Mouse (Mus musculus) induced T-regulatory cell, adult 2 months (primary cell): ENCODE results near the gene Prkrip1.
"Not testable (repeated sequence)": the region's sequence is repeated elsewhere in the genome, so short reads cannot be mapped to it uniquely, and the experiment has no call there.

Experiments
- DNase-seq: peaks from one replicate; pipeline ENCODE4 v3.0.0-alpha.2; 2012; ENCODE audit warnings: low read depth

Prkrip1 gene

GRCm38 (mm10) chr5:136211341-136212102 is 12.8 kb upstream of the Prkrip1 start:
- not testable (repeated sequence) for DNase-seq

- DNase-seq = no peak
Measured at GRCm38 (mm10) chr5:136210549-136210948, 11.8 kb upstream of the Prkrip1 start.

- peak; percentile 76 for DNase-seq
Measured at GRCm38 (mm10) chr5:136201832-136202231, 3.1 kb upstream of the Prkrip1 start.

DNA sequence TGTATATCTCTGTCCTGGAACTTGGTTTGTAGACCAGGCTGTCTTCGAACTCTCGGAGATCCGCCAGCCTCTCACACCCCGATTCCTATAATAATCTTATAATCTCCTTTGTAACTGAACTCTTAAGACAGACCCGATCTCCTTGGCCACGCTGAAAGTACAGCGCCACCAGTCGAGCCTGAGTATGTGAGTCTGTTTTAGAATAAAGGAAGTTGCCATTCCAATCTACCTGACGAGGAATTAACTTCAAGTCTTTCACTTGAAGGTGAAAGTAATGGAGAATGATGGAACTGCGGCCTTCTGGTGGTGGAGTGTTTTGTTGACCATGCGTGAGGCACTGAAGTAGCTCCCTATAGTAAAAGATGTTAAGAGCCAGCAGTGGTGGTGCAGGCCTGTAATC is 763 bp upstream of the Prkrip1 start:
- peak; percentile 38 for DNase-seq

- no peak for DNase-seq
Measured at GRCm38 (mm10) chr5:136191870-136192269, 6.9 kb downstream of the Prkrip1 start.

- peak; percentile 84 for DNase-seq
Measured at GRCm38 (mm10) chr5:136186723-136187122, 12.0 kb downstream of the Prkrip1 start.

DNA sequence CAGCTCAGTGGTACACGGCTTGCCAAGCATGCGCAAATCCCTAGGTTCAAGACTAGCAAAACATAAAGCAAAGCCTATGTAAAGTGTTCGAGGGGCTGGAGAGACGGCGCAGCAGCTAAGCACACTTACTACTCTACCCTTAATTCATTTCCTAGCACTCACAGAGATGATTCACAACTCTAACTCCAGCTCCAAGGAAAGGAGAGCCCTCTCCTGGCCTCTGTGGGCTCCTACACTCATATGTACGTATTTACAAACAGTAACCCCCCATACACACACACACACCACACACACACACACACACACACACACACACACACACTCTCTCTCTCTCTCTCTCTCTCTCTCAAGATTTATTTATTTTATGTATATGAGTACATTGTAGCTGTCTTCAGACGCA is 15.0 kb downstream of the Prkrip1 start:
- no peak for DNase-seq

- DNase-seq = no peak
Measured at GRCm38 (mm10) chr5:136182830-136183229, 15.9 kb downstream of the Prkrip1 start.

GRCm38 (mm10) chr5:136182049-136182448 is 16.7 kb downstream of the Prkrip1 start:
- no peak for DNase-seq

DNA sequence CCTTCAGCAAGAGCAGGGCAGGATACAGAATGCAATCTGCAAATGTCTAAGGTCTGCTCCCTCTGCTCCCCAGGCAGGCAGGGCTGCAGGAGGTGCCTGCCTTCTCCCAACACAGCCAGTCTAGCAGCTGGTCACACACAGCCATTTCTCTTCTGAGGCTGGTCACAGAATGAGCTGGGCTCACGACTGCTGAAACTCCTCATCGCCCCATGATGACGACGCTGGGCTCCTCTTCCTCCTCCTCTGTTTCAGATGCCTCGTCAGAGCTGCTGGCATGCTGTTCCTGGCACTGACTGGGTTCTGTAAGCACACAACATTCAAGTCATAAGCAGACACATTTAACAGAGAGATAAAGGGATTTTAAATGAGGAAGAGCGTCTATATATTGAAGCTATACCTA is 17.6 kb downstream of the Prkrip1 start:
- no peak for DNase-seq

- DNase-seq = no peak
Measured at GRCm38 (mm10) chr5:136179594-136179993, 19.2 kb downstream of the Prkrip1 start.

DNA sequence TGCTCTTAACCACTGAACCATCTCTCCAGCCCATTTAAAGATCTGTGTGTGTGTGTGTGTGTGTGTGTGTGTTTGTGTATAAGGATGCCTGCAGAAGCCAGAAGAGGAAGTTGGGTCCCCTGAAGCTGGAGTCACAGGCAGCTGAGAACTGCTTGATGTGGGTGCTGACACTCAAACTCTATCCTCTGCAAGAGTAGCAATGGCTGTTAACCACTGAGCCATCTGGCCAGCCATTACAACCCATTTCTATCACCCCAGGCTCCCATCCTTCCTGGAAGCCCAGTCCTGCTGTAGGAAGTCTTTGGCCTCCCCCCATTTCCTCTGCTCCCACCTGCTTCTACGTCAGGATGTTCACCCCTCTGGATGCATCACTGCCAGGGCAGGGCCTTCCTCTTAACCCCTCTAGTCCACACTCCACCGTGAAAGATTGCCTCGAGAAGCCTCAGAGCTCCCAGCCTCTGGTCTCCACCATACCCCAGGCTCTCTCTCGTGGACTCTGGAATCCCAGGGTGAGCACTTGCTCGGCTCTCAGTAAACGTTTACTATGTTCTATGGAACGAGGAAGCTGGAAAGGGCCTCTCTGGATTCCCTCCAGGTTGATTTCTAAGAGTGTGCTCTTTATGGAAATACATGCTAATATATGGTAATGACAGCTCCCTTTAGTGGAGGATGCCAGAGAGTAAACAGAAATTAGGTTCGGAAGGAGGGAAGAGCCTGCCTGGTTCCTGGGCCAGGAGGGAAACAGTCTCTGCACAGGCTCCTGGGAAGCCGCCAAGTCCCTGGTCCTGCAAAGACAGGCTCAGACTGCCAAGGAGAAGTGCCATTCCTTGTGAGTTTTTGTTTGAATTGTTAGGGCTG is 24.9 kb downstream of the Prkrip1 start:
- DNase-seq = peak; percentile 32

DNA sequence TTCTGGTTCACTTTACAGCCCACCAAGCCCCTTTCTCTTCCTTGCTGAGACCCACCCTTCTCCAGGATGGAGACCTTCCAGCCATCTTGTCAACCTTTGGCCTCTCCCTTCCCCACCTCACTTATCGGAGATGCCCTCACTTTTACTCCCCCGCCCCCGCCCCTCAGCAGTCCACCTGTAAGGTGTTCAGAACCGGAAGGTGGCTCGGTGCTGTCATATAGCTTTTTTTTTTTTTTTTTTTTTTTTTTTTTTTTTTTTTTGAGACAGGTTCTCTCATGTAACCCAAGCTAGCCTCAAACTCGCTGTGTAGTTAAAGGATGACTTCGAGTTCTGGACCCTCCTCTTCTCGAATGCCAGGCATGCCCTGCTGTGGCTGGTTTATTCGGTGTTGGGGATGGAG is 25.8 kb downstream of the Prkrip1 start:
- DNase-seq = no peak

DNA sequence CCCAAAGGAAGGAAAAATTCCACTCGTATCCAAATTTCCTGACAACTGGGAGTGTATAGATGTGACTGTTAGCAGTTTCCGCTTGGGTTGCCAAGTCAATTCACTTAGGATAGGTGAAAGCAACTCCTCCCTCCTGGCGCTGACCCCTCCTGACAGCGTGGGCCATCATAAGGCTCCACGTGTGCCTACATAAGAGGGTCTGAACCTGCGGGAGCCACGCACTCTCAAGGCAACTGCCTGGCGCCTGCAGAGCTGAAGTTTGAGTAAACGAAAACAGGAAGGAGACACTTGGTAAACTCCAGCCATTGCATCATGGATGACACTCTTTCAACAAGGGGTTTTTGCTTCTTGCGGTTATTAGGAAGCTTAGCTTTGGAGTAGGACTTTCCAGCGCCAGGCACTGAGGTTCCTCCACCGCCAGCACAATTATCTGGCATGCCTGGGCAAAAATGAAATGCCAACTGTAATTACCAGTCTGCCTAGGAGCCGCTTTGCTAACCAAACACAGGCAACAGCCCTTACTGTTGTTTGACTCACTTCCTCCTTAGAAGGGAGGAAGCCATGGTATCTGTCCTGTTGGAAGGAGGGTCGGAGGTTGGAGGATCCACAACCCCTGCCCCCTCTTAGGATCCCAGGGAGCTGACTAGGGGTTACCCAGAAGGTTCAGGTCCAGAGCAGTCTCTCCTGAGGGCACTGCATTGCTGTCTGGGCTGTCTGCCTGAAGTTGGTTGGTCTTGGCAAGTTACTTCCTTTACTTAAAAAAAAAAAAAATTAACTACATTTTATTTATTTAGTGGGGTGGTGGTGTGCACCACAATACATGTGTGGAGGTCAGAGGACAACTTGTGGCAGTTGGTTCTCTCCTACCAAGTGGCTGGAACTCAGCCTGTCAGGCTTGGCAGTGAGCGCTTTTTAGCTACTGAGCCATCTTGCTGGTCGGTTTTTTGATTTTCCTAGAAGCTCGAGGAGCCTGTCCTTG is 27.1 kb downstream of the Prkrip1 start:
- peak; percentile 83 for DNase-seq

DNA sequence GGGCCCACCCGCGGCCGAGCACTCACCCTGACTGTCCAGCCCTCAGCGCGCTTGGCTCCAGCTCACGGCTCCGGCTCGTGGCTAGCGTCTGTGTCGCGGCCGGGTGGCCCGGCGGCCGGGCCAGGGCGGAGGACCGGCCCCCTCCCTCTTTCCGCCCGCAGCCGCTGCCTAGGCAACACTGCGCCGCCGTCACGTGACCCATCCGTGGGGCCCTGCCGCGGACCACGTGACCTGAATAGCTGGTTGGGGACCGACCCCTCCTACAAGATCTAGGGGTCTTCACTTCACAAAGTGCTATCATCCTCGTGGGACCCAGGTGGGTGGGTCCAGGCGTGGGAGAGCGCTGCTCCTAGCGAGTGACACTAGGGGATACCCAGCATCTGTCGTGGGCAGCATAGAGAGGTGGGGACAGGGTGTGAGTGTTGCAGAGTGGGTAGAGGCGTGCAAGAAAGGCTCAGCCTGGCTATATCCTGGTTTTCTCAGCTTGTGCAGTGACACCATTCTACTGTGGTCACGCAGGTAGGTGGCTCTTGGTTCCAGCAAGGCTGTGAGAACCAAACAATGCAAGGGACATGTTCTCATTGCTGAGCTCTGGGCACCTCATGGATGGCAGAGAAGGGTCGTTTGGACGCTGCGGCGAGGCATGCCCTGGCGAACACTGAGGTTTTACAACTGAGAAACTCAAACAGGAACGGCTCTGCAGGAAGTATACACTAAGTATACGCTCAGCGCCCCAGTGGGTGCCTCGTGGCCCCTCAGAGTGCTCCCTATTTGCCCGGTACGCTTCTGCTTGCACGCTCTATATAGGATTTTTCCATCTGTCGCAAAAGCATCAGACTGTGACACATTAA is 28.0 kb downstream of the Prkrip1 start, which contains the start of gene Orai2:
TSS of gene Orai2 (minus strand) at position 202 of the 851 bp plus-strand sequence.
- peak; percentile 90 for DNase-seq

GRCm38 (mm10) chr5:136169626-136170511 is 28.9 kb downstream of the Prkrip1 start:
- DNase-seq = peak; percentile 66

- peak; percentile 52 for DNase-seq
Measured at GRCm38 (mm10) chr5:136168071-136168470, 30.7 kb downstream of the Prkrip1 start.

- no peak for DNase-seq
Measured at GRCm38 (mm10) chr5:136167296-136167695, 31.5 kb downstream of the Prkrip1 start.

- DNase-seq = no peak
Measured at GRCm38 (mm10) chr5:136165246-136165645, 33.5 kb downstream of the Prkrip1 start.
